Mouse (Mus musculus): Measurements from ENCODE around the gene Ncoa4.
"Not testable (repeated sequence)": the region's sequence is repeated elsewhere in the genome, so short reads cannot be mapped to it uniquely, and the experiment has no call there.

Gene Ncoa4

DNA sequence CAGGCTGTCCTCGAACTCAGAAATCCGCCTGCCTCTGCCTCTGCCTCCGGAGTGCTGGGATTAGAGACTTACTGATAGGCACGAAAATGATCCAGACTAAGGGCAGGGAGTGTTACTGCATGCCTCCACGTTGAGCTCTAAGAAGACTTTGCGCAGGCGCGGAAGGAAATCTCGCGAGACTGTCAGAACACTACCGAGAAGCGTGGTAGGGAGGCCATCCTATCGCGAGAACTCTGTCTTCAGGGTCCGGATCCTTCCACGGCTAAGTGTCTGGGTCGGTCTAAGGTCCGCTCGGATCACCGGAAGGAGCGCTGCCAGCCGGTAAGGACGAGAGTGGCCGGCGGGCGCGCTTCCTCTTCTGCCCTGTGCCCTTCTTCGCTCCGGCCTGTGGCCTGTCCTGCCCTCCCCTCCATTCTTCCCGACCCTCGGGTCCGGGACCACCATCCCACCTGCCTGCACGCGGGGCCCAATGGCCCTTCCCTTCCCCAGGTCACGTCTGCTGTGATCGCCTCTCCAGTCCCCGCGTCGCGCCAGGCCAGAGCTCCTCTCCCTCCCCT is at the start of gene Ncoa4:
Gene Ncoa4, plus strand, starts transcription at position 176 of the 557 bp plus-strand sequence.
- DNase-seq (ENCODE audit: low read depth): peak; percentile 98

DNA sequence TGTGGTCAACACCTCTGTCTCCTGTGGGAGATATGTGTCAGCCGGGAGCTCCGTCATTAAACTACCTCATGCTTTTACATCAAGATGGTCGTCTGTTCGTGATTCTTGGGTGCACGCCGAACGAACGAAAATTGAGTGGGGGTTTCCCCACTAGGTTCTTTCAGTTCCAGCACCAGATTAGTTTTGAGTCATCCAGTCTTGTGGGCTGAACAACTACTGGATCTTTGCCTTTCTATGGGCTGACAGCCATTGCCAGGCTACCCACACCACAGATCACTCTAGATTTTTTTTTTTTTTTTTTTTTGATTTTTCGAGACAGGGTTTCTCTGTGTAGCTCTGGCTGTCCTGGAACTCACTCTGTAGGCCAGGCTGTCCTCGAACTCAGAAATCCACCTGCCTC is 47.5 kb upstream of the Ncoa4 start:
- DNase-seq (ENCODE audit: low read depth): not testable (repeated sequence)

DNA sequence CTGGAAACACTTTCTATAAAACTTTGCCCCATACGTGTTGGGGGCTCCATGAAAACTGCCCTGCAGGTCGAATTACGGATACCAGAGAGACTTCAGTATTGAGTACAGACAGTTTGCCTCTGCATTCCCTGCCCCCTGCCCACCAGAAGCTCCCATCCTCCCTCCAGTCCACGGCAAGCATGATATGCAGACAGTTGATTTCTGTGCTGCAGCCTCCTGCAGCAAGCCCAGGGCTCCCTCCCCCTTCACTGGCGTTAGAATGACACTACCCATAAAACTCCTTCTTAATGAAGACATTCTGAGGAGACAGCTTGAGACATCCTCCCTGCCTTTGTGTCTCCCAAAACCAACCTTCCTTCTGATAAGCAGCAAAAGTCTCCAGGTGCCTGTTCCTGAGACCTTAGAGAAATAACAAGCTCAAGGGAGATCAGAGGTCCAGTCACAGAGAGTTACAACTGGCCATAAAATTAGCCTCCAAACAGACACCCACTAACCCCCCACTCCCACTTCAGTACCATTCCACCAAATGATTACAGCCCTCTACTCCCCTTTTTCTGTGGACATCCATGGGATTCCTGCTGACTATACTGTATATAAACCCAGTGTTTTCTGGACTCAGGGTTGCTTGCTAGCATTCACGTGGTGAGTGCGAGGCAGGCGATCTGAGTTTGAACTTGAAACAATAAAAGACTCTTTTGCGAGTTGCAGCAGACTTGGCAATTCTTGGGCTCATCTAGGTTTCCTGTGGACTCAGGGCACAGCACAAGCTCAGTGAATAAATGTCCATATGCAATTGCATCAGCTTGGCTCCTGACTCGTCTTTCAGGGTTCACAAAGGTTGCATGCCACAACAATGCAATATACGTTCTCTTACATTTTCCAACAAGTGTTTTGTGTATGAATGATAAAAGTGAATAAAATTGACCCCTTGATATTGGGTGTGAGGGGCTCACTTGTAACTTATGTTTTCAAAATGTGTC is 38.4 kb upstream of the Ncoa4 start:
- DNase-seq (ENCODE audit: low read depth): peak; percentile 29

DNA sequence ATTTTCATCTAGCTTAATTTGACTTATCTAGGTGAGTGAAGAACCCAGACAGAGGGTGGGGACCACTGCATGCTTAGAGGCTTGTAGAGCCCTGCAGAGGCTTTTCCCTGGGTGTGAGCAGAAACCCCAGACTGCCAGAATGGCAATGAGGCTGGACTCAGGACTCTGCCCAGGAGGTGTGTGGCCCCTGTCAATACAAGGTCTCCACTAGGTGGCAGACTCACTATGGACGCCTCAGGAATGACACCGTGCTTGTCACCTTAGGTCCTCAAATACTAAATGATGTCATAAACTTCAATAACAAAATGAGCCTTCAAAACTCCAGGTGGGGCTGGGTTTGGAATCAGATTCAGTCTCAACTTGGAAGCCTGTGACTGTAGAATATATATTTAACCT is 37.7 kb upstream of the Ncoa4 start:
- no peak for DNase-seq (ENCODE audit: low read depth)

DNA sequence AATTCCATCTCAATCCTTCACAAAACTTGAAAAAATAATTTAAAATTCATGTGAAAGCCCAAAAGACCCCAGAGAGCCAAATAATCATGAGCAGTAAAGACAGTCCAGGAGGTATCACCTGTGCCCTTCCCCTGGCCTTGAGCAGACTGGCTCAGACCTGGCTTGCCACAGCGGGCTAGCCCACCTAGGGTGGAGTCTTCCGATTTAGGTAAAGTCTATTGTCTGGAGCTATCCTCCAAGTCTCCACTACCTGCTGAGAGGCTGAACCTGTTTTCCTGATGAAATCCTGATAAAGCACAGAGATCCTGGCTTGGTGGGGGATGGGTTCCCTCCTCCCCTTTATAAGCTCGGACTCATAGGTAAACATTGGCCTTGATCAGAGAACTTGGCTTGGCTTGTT is 35.4 kb upstream of the Ncoa4 start:
- DNase-seq (ENCODE audit: low read depth): no peak

DNA sequence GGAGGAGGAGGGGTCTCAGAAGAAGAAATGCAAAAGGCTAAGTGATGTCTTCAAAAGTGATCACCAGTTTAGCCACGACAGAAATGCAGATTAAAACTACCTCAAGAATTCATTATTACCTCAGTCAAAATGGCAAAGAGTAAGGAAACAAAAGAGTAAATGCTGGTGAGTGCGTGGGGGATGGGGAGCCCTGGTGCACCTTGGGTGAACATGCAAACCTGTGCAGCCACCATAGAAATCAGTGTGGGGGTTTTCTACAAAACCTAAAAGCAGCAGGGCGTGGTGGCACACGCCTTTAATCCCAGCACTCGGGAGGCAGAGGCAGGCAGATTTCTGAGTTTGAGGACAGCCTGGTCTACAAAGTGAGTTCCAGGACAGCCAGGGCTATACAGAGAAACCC is 34.4 kb upstream of the Ncoa4 start:
- not testable (repeated sequence) for DNase-seq (ENCODE audit: low read depth)

DNA sequence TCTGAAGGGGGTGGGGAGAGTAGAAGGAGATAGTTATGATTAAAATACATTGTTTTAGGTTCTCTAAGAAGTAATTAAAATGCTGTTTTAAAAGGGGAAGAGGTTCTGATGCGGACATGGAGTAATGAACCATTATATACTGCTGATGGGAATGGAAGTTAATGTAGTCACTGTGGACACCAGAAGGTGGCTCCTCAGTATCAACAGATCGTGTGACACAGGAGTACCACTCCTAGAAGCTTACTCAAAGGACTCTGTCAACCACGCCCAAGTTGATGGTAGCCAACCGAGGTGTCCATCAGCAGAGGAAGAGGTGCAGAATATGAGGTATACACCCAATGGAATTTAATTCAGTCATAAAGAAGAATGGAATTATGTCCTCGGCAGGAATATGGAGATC is 31.3 kb upstream of the Ncoa4 start:
- DNase-seq (ENCODE audit: low read depth): no peak

DNA sequence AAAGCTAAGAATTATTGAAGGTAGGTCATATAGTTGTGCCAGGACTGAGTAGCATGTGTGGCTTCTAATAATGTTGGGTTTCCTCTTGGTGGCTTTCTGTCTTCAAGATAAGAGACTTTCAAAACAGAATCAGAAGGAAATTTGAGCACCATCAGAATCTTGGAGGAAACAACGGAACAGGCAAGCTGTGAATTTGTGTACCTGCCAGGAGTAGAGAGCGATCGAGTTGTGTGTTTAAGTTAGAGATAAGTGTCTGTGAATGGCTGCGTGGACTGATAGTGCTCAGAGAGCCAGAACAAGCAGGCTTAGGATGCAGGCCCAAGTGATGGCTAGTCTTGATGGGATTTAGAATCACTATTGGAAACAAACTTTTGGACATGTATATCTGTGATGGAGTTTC is 27.8 kb upstream of the Ncoa4 start:
- no peak for DNase-seq (ENCODE audit: low read depth)

DNA sequence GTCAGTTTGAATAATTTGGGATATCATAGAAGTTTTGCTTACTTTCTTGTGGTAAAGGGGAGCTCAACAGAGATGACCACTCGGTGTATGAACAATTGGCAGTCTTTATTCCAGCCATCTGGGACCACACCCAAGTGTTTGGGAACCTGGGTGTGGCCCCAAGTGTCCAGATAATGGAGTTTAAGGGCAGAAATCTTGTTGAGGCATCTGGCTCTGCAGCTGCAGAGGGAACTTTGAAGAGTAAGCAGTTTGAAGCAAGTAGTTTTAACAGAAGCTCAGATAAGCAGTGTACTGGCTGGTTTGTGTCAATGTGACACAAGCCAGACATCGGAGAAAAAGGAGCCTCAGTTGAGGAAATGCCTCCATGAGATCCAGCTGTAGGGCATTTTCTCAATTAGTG is 25.4 kb upstream of the Ncoa4 start:
- DNase-seq (ENCODE audit: low read depth): no peak

DNA sequence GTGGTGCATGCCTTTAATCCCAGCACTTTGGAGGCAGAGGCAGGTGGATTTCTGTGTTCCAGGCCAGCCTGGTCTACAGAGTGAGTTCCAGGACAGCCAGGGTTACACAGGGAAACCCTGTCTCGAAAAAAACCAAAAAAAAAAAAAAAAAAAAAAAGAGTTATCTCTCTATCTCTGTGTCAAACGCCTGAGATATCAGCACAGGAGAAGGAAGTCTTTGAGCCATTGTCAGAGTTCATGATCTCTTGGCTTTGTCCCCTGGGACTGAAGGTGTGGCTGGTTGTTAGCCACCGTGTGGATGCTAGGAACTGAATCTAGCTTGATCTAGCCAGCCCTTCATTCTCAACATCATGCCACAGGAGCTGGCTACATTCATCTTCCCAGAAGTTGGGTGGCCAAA is 23.2 kb upstream of the Ncoa4 start:
- not testable (repeated sequence) for DNase-seq (ENCODE audit: low read depth)

DNA sequence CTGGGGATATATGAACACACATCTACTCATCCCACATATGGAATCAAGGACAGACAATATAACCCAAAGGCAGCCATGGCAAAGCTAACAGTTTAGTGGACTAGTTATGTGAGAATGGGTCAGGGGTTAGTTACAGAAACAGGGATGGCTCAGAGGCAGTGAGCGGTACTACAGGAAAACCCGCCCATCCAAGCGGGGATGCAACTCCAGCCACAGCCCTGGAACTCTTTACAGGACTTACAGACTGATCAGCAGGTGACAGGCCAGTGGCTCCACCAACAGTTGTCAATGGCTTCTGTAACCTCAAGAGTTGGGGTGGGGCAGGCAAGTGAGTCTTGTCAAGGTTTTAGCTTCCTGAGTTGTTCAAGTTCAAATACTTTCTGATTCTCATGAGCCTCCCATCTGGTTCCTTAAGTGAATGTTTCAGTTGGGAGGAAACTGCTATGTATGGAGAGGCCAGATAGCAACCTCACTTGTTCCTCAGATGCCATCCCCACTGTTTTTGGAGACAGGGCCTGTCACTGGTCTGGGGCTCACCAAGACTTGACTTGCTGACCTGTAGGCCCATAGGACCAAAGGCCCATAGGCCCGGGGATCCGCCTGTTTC is 19.2 kb upstream of the Ncoa4 start:
- no peak for DNase-seq (ENCODE audit: low read depth)

DNA sequence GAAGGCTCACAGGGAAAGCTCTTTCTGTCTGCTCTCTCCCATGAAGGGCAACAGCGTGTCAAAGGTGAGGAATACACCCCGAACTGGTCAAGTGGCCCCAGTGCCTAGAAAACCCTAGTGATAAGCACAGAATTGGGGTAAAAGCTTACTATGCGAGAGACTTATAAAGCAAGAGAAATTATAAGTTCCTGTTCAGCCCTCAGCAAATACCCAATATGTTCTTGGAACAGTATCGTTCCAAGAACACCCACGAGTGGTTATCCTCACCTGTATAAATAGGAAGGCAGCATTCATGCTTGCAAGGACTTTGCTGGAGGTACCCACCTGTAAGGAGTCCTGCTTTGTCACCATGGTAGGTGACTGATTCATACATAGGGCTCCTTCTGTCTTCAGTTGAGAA is 17.9 kb upstream of the Ncoa4 start, which contains the start of gene Msmb:
Gene Msmb, plus strand, starts transcription at position 301 of the 400 bp plus-strand sequence.
- no peak for DNase-seq (ENCODE audit: low read depth)

DNA sequence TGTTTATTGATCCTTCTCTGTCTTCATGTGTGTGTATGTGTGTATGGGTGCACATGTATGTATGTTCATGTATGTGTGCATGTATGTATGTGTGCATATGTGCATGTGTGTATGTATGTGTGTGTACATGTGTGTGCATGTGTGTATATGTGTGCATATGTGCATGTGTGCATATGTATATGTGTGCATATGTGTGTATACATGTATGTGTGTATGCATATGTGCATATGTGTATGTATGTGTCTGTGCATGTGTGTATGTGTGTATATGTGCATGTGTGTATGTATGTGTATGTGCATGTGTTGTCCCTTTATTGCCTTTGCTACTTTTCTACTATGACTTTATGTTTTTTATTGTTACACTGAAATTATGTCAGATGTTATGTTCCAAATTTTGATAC is 14.9 kb upstream of the Ncoa4 start:
- no peak for DNase-seq (ENCODE audit: low read depth)

DNA sequence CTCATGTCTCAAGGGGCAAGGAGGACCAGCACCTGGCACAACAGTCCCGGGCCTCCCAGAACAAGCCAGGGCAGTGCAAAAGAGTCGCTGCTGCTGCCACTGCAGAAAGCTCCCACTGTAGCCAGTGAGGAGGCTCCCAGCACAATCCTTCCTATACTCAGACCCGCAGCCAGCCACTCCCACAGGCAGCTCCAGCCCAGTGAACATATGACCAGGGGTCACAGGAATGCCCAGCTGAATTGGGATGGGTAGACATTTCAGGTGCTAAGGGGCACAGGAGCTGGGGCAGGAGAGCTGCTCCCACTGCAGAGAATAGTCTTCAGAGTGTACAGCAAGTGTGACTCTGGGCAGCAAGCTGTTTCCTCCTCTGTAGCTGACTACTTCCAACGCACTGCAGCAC is 14.3 kb upstream of the Ncoa4 start:
- DNase-seq (ENCODE audit: low read depth): no peak

DNA sequence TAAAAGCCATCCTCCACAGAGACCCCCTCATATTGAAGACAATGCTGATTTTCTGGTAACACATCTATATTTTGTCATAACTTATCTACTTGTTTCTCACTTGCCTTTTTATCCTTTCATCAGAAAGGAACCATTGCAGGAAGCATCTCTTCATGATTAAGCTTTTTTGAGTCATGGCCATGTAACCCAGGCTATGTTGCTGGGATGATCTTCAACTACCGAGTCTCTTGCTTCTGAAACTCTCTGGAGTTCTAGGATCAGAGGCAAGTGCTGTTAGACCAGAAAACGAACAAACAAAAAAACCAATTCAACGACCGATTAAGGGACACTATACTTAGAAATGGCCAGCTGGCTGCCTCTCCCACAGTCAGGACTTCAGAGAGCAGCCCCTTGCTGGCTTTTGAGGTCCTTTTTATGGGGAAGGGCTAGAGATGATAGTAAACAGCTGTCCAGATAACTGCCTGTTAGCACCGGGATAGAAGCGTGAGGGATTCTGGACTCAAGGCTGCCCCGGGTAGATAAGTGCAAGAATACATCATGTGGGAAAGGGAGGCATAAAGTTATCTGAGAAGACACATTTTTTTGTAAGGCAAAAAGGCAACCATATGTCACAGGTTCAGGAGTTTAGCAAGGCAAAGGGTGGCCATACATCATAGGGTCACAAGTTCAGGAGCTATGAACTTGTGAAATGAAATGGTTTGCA is 13.7 kb upstream of the Ncoa4 start:
- DNase-seq (ENCODE audit: low read depth): no peak

DNA sequence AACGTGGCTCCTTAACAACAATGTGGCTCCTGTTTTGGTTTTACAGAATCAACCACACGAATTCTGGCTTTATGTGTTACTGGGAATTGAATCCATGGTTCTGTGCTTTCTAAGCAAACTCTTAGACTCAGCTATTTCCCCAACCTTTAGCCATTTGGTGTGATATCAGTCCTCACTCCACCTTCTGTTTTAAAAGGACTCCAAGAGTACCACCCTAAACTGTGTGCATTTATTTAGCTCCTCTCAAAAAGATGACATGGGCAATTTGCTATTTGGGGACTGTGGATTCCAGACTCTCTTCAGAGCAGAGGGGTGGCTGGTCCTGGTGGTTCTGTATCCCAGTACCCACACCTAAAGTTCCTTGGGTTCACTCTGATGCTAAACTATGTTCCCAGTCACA is 13.1 kb upstream of the Ncoa4 start:
- DNase-seq (ENCODE audit: low read depth): no peak

DNA sequence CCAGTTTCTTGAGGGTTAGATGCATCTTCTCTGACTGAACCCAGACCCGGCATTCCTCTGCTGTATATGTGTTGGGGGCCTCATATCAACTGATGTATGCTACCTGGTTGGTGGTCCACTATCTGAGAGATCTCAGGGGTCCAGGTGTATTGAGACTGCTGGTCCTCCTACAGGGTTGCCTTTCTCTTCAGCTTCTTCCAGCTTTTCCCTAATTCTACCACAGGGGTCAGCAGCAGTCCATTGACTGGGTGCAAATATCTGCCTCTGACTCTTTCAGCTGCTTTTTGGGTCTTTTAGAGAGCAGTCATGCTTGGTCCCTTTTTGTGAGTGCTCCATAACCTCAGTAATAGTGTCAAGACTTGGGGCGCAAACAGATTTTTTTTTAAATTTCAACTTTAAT is 8.8 kb upstream of the Ncoa4 start:
- DNase-seq (ENCODE audit: low read depth): no peak

DNA sequence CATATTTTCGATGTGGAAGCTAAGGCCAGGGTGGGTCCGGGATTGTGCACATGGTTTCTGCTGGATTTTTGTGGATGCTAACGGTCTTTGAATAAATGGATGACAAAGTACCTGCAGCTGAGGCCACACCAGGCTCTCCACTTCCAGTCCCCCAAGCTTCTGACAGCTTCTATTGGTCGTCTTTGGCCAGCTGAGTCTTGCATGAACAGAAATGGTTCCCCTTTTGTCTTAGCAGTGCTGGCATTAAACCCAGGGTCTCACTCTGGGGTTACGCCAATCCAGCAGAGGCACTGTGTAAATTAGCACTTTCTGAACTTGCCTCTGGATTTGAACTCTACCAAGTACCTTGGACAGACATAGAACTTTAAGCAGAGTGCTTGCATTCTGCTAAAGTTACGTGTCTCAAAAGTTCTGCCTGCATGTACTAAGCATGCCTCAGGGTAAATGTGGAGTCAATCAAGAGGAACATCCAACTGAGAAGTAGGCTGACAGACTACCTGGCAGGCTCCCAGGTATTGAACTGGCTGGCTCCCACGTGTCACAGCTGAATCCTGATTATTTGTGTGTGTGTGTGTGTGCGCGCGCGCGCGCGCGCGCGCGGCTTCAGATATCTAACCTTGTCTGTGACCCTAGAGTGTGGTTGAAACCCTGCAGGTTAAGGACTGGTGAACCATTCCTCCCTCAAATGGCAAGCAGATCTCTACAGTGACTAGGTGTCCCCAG is 7.3 kb upstream of the Ncoa4 start:
- peak; percentile 18 for DNase-seq (ENCODE audit: low read depth)

DNA sequence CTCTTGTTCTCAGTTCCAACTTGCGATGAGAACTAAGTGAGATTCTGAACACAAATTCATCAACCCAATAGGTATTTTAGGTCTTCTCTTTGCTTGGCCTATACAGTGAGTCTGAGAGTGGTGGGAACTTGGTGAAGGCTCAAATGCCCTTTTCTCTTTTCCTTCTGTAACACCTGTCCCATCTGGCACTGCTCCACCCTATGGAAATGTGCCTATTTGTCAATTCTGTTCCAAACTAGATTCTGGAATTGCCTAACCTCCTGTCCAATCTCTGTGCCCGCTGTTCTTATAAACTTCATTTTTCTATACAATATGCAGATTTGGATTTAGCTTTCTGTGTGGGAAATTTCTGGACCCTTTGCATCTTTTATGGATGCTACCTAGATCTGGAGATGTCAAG is 6.5 kb upstream of the Ncoa4 start:
- no peak for DNase-seq (ENCODE audit: low read depth)

DNA sequence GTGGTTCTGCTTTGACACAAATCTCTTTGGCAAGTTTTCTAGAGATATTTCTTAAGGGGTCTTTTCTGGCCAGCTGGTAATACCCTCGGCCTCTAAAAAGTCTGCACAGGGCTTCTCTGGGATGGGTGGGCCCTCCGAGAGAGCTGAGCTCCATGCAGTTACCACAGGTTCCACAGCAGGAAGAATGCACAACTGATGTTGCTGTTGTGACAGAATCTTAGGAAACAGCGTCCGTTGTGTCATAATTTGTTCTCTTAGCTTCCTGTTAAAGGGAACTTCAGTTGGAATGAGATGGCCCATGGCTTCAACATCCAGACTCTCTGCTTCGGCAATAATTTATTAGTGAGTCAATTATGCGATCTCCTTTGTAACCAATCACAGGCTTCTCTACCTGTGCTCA is 4.9 kb upstream of the Ncoa4 start:
- DNase-seq (ENCODE audit: low read depth): no peak

DNA sequence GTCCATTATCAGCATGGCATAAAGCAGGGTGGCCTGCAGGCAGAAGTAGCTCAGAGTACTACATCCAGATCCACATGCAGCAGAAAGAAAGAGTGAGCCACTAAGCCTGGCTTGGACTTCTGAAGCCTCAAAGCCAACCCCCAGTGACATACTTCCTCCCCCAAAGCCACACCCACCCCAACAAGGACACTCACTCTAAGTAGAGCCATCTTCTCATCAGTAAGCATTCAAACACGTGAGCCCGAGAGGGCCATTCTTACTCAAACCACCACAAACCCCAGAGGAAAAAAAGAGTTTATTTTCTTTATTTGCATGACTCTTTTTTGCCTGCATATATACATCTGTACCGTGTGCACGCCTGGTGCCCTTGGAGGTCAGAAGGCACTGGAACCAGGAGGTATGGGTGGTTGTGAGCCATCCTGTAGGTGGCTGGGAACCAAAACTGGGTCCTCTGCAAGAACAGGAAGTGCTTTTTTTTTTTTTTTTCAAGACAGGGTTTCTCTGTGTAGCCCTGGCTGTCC is 455 bp upstream of the Ncoa4 start:
- DNase-seq (ENCODE audit: low read depth): peak; percentile 62

DNA sequence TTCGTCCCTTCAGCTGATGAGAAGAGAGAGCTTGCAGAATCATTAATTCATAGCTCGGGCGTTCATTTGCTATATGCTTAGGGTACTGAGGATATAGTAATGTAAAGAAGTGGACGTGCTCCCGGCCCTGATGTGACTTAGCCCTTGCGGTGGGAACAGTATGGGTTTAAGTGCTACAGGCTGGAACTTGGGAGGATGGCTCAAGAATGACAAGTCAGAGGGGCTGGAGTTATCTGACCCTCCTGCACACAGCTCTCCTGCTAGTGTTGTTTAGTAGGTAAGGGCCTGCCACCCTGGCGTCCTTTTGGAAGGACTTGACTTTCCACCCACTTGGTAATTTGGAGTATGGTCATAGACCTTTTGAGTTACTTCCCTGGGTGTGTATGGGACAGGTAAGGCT is 898 bp downstream of the Ncoa4 start:
- DNase-seq (ENCODE audit: low read depth): no peak

Data from NIH3T3 (cell line).